Mouse (Mus musculus) midbrain, postnatal 0 days (tissue): ENCODE data around the gene St3gal5. TPM values are rescaled to one million over a fixed set of nuclear protein-coding genes. Genes with fewer than 3 reads are reported as not detected.

Source experiments
- ATAC-seq: fragments of 200-750 bp; cut with Nextera tagmentation; 2 replicates; pipeline ENCODE4 v1.8.0; 2017; ENCODE audit warnings: moderate number of reproducible peaks, mild to moderate bottlenecking, moderate TSS enrichment, moderate library complexity; ENCODE audit not compliant: low FRiP score
- DNase-seq: peaks from one replicate; pipeline ENCODE4 v3.0.0-alpha.2; 2015; ENCODE audit warnings: low spot score
- H3K27ac ChIP-seq: fragments of 300-500 bp; sonication (generic); 2 replicates; pipeline ENCODE4 v1.5.1; 2014; ENCODE audit warnings: low read depth, mild to moderate bottlenecking, low read length, mixed read lengths
- H3K27me3 ChIP-seq: fragments of 300-500 bp; sonication (generic); 2 replicates; pipeline ENCODE4 v1.6.1; 2014; ENCODE audit warnings: low read length, control low read depth, mixed read lengths; ENCODE audit not compliant: insufficient read depth
- H3K36me3 ChIP-seq: fragments of 300-500 bp; sonication (generic); 2 replicates; pipeline ENCODE4 v1.6.1; 2014; ENCODE audit warnings: low read length, control low read depth, mixed read lengths; ENCODE audit not compliant: insufficient read depth
- H3K4me1 ChIP-seq: fragments of 300-500 bp; sonication (generic); 2 replicates; pipeline ENCODE4 v1.6.1; 2014; ENCODE audit warnings: mild to moderate bottlenecking, control low read depth, antibody characterized with exemption, low read length, mixed read lengths; ENCODE audit not compliant: insufficient read depth
- H3K4me2 ChIP-seq: fragments of 300-500 bp; sonication (generic); 2 replicates; pipeline ENCODE4 v1.6.1; 2014; ENCODE audit warnings: low read depth, mild to moderate bottlenecking, low read length, mixed read lengths; ENCODE audit not compliant: poor library complexity, severe bottlenecking
- H3K4me3 ChIP-seq: fragments of 300-500 bp; sonication (generic); 2 replicates; pipeline ENCODE4 v1.5.1; 2014; ENCODE audit warnings: low read depth, mild to moderate bottlenecking, low read length, moderate library complexity
- H3K9ac ChIP-seq: fragments of 300-500 bp; sonication (generic); replicated peaks from 2 replicates; pipeline ENCODE4 v1.6.1; 2014; ENCODE audit warnings: mild to moderate bottlenecking, low read length, moderate library complexity, mixed read lengths; ENCODE audit not compliant: poor library complexity, severe bottlenecking
- H3K9me3 ChIP-seq: fragments of 300-500 bp; sonication (generic); 2 replicates; pipeline ENCODE4 v1.6.1; 2016; ENCODE audit warnings: low read length, control low read depth
- CTCF ChIP-seq: IDR thresholded peaks from 2 replicates; pipeline ENCODE4 v1.5.1; 2016; ENCODE audit warnings: antibody characterized with exemption, mild to moderate bottlenecking
- WGBS: fragments of 180-500 bp; shearing (Covaris S2); extraction: QIAGEN DNeasy Blood & Tissue Kit; methylation state at CpG from one replicate; pipeline ENCODE4 v1.1.7; 2014; 5-methylcytosine and 5-hydroxymethylcytosine counted together
- polyA plus RNA-seq: library from polyadenylated mRNA; unstranded; fragments of >200 nt; fragmentation: Nextera tagmentation; extraction: Ambion mirVana; gene quantifications from 2 replicates; pipeline ENCODE4 v1.2.1, GENCODE M21; 2015
- total RNA-seq: library from RNA; depleted of rRNA; stranded (reverse); fragments of >200 nt; gene quantifications from 2 replicates; pipeline ENCODE4 v1.2.3, GENCODE M21; 2014

Gene St3gal5
- total and polyA plus RNA-seq, 2 experiments from 2014 or later = 24.0 to 51.9 TPM

GRCm38 (mm10) chr6:72098691-72099090 is 1.3 kb downstream of the St3gal5 start:
- Histone ChIP-seq H3K9ac (peak overlapping the region; percentile 84), H3K36me3 (no peaks in the 10 kb centered on the region), H3K27ac (no peak overlapping the region), H3K4me1 (peaks cover 8% of the 10 kb centered on the region; the same call in 1 of the 2 replicates), H3K9me3 (no peaks in the 10 kb centered on the region), H3K27me3 (no peaks in the 10 kb centered on the region), H3K4me2 (peak overlapping the region; percentile 78), H3K4me3 (peak overlapping the region; percentile 91)
- DNase-seq = peak; percentile 61
- no peak for ATAC-seq
- WGBS = 10% methylated on average over 2 of the region's 2 CpGs
- peak; percentile 55 for TF ChIP-seq CTCF

GRCm38 (mm10) chr6:72099281-72099680 is 1.9 kb downstream of the St3gal5 start:
- peak overlapping the region; percentile 78 for H3K4me2 ChIP-seq
- DNase-seq (no peak), ATAC-seq (no peak)
- 83% methylated on average over 3 of the region's 3 CpGs for WGBS
- no peaks in the 10 kb centered on the region for H3K27me3 ChIP-seq
- no peaks in the 10 kb centered on the region for H3K36me3 ChIP-seq
- TF ChIP-seq CTCF = no peak
- peaks cover 8% of the 10 kb centered on the region; the same call in 1 of the 2 replicates for H3K4me1 ChIP-seq
- H3K9me3 ChIP-seq = no peaks in the 10 kb centered on the region
- H3K9ac ChIP-seq = 0 out of 2 replicates have a peak overlapping the region, but pooled peaks have one; percentile 84
- peak overlapping the region; percentile 91 for H3K4me3 ChIP-seq
- no peak overlapping the region for H3K27ac ChIP-seq

GRCm38 (mm10) chr6:72100171-72100570 is 2.8 kb downstream of the St3gal5 start:
- no peak for ATAC-seq
- Histone ChIP-seq H3K4me3 (no peak overlapping the region), H3K4me1 (peaks cover 8% of the 10 kb centered on the region; the same call in 1 of the 2 replicates), H3K4me2 (no peak overlapping the region), H3K27ac (no peak overlapping the region), H3K27me3 (no peaks in the 10 kb centered on the region), H3K36me3 (no peaks in the 10 kb centered on the region), H3K9ac (no peak overlapping the region), H3K9me3 (no peaks in the 10 kb centered on the region)
- WGBS = 64% methylated on average over 5 of the region's 5 CpGs
- DNase-seq = no peak
- no peak for TF ChIP-seq CTCF

- Histone ChIP-seq H3K4me2 (no peak overlapping the region), H3K4me1 (peaks cover 8% of the 10 kb centered on the region; the same call in 1 of the 2 replicates), H3K27ac (no peak overlapping the region), H3K36me3 (no peaks in the 10 kb centered on the region), H3K9me3 (no peaks in the 10 kb centered on the region), H3K4me3 (no peak overlapping the region), H3K27me3 (no peaks in the 10 kb centered on the region), H3K9ac (no peak overlapping the region)
- no peak for TF ChIP-seq CTCF
- DNase-seq (no peak), ATAC-seq (no peak)
- 86% methylated on average over 8 of the region's 8 CpGs for WGBS
These were observed 3.5 kb downstream of the St3gal5 start for GRCm38 (mm10) chr6:72100939-72101338.

- DNase-seq (no peak), ATAC-seq (no peak)
- Histone ChIP-seq H3K4me2 (no peak overlapping the region), H3K9me3 (no peaks in the 10 kb centered on the region), H3K9ac (no peak overlapping the region), H3K4me1 (peaks cover 8% of the 10 kb centered on the region; the same call in 1 of the 2 replicates), H3K27ac (no peak overlapping the region), H3K36me3 (no peaks in the 10 kb centered on the region), H3K4me3 (no peak overlapping the region), H3K27me3 (no peaks in the 10 kb centered on the region)
- no peak for TF ChIP-seq CTCF
- WGBS = 72% methylated on average over 4 of the region's 4 CpGs
These were observed 4.0 kb downstream of the St3gal5 start for GRCm38 (mm10) chr6:72101386-72101785.

- Histone ChIP-seq H3K27ac (no peak overlapping the region), H3K36me3 (no peaks in the 10 kb centered on the region), H3K9ac (no peak overlapping the region), H3K4me2 (no peak overlapping the region), H3K27me3 (no peaks in the 10 kb centered on the region), H3K4me1 (peaks cover 8% of the 10 kb centered on the region; the same call in 1 of the 2 replicates), H3K4me3 (no peak overlapping the region), H3K9me3 (no peaks in the 10 kb centered on the region)
- DNase-seq (no peak), ATAC-seq (no peak)
- 66% methylated on average over 5 of the region's 5 CpGs for WGBS
- no peak for TF ChIP-seq CTCF
These were observed 4.7 kb downstream of the St3gal5 start for GRCm38 (mm10) chr6:72102066-72102465.
